Mouse (Mus musculus) heart, postnatal 4 days (tissue): ENCODE measurements around the gene Spryd4. TPM values are rescaled to one million over a fixed set of nuclear protein-coding genes. Genes with fewer than 3 reads are reported as not detected.
"Not testable (repeated sequence)": the region's sequence is repeated elsewhere in the genome, so short reads cannot be mapped to it uniquely, and the experiment has no call there.

ENCODE experiments used
- DNase-seq: peaks from one replicate; pipeline ENCODE4 v3.0.0; 2021
- total RNA-seq, 2 experiments: library from RNA; stranded (reverse); gene quantifications; 2 replicates each; pipeline ENCODE4 v1.2.3; 2021

Spryd4 gene
- total RNA-seq, 2 experiments from 2014 or later: 39.6 to 41.5 TPM

- DNase-seq: no peak
Observed at GRCm38 (mm10) chr10:128225064-128225463, 13.5 kb upstream of the Spryd4 start.

- DNase-seq: no peak
Observed at GRCm38 (mm10) chr10:128221533-128222286, 10.1 kb upstream of the Spryd4 start.

GRCm38 (mm10) chr10:128218387-128219117 lies 6.9 kb upstream of the Spryd4 start:
- DNase-seq: no peak

GRCm38 (mm10) chr10:128214981-128215380 lies 3.4 kb upstream of the Spryd4 start:
- DNase-seq: no peak

GRCm38 (mm10) chr10:128214112-128214511 lies 2.5 kb upstream of the Spryd4 start:
- not testable (repeated sequence) for DNase-seq

- DNase-seq: peak; percentile 73
Observed at GRCm38 (mm10) chr10:128212871-128213323, 1.3 kb upstream of the Spryd4 start.

GRCm38 (mm10) chr10:128212148-128212547 lies 541 bp upstream of the Spryd4 start:
- DNase-seq: no peak

- DNase-seq: no peak
Observed at GRCm38 (mm10) chr10:128210954-128211353, 653 bp downstream of the Spryd4 start.

- no peak for DNase-seq
Observed at GRCm38 (mm10) chr10:128210131-128210530, 1.5 kb downstream of the Spryd4 start.

GRCm38 (mm10) chr10:128209311-128210009 lies 2.1 kb downstream of the Spryd4 start:
- no peak for DNase-seq

- no peak for DNase-seq
Observed at GRCm38 (mm10) chr10:128208326-128208725, 3.3 kb downstream of the Spryd4 start.

- no peak for DNase-seq
Observed at GRCm38 (mm10) chr10:128204941-128205340, 6.7 kb downstream of the Spryd4 start.

GRCm38 (mm10) chr10:128201856-128202255 lies 9.8 kb downstream of the Spryd4 start:
- no peak for DNase-seq

- no peak for DNase-seq
Observed at GRCm38 (mm10) chr10:128194551-128195461, 16.8 kb downstream of the Spryd4 start.

GRCm38 (mm10) chr10:128194024-128194550 lies 17.5 kb downstream of the Spryd4 start, which contains the start of gene Gls2:
Gene Gls2, plus strand, starts transcription at chr10:128194457.
- peak; percentile 98 for DNase-seq

- no peak for DNase-seq
Observed at GRCm38 (mm10) chr10:128193113-128193512, 18.5 kb downstream of the Spryd4 start.

GRCm38 (mm10) chr10:128192030-128192766 lies 19.4 kb downstream of the Spryd4 start:
- DNase-seq: not testable (repeated sequence)

- DNase-seq: no peak
Observed at GRCm38 (mm10) chr10:128191472-128191871, 20.1 kb downstream of the Spryd4 start.

GRCm38 (mm10) chr10:128188242-128188877 lies 23.2 kb downstream of the Spryd4 start:
- DNase-seq: peak; percentile 87

GRCm38 (mm10) chr10:128187181-128187605 lies 24.4 kb downstream of the Spryd4 start:
- no peak for DNase-seq
